Mouse (Mus musculus): ENCODE data around the gene Plekhm3.

- no peak for TF ChIP-seq CTCF (IDR thresholded peaks at IDR 0.05; ENCODE audit: control insufficient read depth, insufficient read depth, low read length)
- TF ChIP-seq POLR2A (IDR thresholded peaks at IDR 0.05; ENCODE audit: borderline replicate concordance, control insufficient read depth, low read depth, low read length) = no peak
Observed at GRCm38 (mm10) chr1:64848996-64849395, 107.6 kb downstream of the Plekhm3 start.
